Mouse (Mus musculus) intestine, embryonic 15.5 days (tissue): ENCODE results near the gene Fam19a5. TPM values are rescaled to one million over a fixed set of nuclear protein-coding genes. Genes with fewer than 3 reads are reported as not detected.
A peak's percentile ranks its signal among the peaks of the same experiment; 100 is the strongest.

Source experiments
- ATAC-seq: fragments of 200-750 bp; cut with Nextera tagmentation; 2 replicates; pipeline ENCODE4 v1.8.0; 2017; ENCODE audit warnings: moderate TSS enrichment, moderate library complexity
- H3K27ac ChIP-seq: fragments of 300-500 bp; sonication (generic); 2 replicates; pipeline ENCODE4 v1.5.1; 2015; ENCODE audit warnings: mild to moderate bottlenecking, inconsistent platforms
- H3K27me3 ChIP-seq: fragments of 300-500 bp; sonication (generic); replicated peaks from 2 replicates; pipeline ENCODE4 v1.6.1; 2015; ENCODE audit warnings: inconsistent platforms
- H3K36me3 ChIP-seq: fragments of 300-500 bp; sonication (generic); 2 replicates; pipeline ENCODE4 v1.6.1; 2015; ENCODE audit warnings: inconsistent platforms
- H3K4me1 ChIP-seq: fragments of 300-500 bp; sonication (generic); replicated peaks from 2 replicates; pipeline ENCODE4 v1.6.1; 2015; ENCODE audit warnings: inconsistent platforms
- H3K4me2 ChIP-seq: fragments of 300-500 bp; sonication (generic); replicated peaks from 2 replicates; pipeline ENCODE4 v1.6.1; 2015; ENCODE audit warnings: mild to moderate bottlenecking, inconsistent platforms
- H3K4me3 ChIP-seq: fragments of 300-500 bp; sonication (generic); replicated peaks from 2 replicates; pipeline ENCODE4 v1.5.1; 2015; ENCODE audit warnings: inconsistent platforms
- H3K9ac ChIP-seq: fragments of 300-500 bp; sonication (generic); 2 replicates; pipeline ENCODE4 v1.6.1; 2015; ENCODE audit warnings: inconsistent platforms
- H3K9me3 ChIP-seq: fragments of 300-500 bp; sonication (generic); 2 replicates; pipeline ENCODE4 v1.6.1; 2016; ENCODE audit warnings: inconsistent platforms
- WGBS: fragments of 180-500 bp; shearing (Covaris S2); methylation state at CpG from one replicate; pipeline ENCODE4 v1.1.7; 2015; 5-methylcytosine and 5-hydroxymethylcytosine counted together
- polyA plus RNA-seq: library from polyadenylated mRNA; unstranded; fragments of >200 nt; fragmentation: Nextera tagmentation; extraction: Ambion mirVana; gene quantifications from 2 replicates; pipeline ENCODE4 v1.2.1, GENCODE M21; 2015

The Fam19a5 gene
- polyA plus RNA-seq, 1 experiment from 2014 or later, result 2.4 TPM

DNA sequence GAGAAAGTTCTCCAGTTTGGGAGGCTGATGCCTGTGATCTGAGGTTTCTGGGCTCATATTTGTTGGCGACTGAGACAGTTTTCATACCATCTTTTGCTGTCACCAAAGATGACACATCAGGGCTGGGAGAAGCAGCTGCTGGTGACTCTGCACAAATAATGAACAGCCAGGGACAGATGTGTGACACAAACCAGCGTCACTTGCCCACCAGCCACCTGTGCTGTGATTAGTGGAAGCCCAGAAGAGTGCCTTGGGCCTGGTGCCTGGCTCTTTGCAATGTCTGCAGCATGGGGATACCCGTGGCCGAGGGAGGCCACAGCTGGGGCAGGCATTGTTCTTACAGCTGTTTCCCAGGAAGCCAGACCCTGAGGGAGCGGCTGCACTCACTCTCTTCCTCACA lies 173.0 kb downstream of the Fam19a5 start:
- Histone ChIP-seq H3K4me2 (no peak overlapping the region), H3K4me3 (no peak overlapping the region), H3K27ac (no peak overlapping the region), H3K4me1 (no peaks in the 10 kb centered on the region), H3K36me3 (no peaks in the 10 kb centered on the region), H3K27me3 (no peaks in the 10 kb centered on the region), H3K9me3 (no peaks in the 10 kb centered on the region), H3K9ac (no peak overlapping the region)
- WGBS, result 45% methylated on average over 5 of the region's 5 CpGs
- ATAC-seq, result no peak

DNA sequence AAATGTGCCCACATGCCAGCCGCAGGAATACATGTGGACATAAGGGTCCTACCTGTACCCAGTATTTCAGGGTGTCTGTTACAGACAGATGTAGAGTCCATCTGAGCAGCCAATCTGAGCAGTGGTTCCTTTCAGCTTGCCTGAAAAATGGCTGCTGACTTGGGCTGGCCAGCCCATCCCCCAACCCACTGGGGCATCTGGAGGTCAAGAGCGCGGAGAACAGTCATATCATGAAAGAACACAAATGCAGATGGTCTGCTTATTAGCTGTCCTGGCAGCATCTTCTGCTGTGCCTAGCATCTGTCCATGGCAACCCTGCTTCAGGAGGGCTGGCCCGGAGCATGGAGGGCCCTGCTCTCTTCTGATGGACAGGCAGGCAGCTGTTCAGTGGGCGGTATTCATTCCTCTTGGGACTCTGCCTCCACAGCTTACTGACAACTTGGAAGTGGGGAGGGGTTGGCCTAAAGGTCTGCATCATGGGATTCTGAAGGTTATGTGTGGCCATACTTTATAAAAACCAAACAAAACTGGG lies 179.4 kb downstream of the Fam19a5 start:
- Histone ChIP-seq H3K4me3 (no peak overlapping the region), H3K27me3 (no peaks in the 10 kb centered on the region), H3K4me1 (no peaks in the 10 kb centered on the region), H3K9me3 (no peaks in the 10 kb centered on the region), H3K36me3 (no peaks in the 10 kb centered on the region), H3K27ac (no peak overlapping the region), H3K4me2 (no peak overlapping the region), H3K9ac (no peak overlapping the region)
- whole genome bisulfite sequencing, result 73% methylated on average over 5 of the region's 5 CpGs
- ATAC-seq, result peak; percentile 62

DNA sequence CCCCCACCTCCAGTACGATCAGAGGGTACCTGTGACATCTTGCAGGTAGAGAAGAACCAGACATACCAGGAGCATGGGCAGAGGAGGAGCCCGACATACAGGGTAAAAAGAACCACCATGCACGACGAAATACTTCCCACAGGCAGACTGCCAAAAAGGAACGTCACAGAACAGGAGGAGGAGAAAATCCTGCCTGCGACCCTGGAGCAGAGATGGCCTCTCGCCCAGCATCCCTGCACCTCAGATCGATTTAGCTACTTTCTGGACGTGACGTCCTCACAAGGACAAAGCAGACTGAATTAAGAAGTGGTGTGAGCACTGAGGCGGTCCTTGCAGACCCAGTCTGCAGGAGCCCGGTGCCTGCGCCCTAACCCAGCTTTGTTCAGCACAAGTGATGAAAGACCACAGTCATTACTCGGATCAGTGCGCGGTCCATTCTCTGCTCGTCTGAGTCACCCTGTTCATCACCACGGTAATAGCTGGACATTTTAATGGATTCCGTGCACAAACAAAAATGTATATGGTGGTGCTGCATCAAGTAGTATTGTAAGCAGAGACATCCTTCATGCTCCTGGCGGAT lies 182.6 kb downstream of the Fam19a5 start:
- Histone ChIP-seq H3K36me3 (no peaks in the 10 kb centered on the region), H3K4me1 (no peaks in the 10 kb centered on the region), H3K9me3 (no peaks in the 10 kb centered on the region), H3K27me3 (no peaks in the 10 kb centered on the region), H3K9ac (no peak overlapping the region), H3K4me2 (no peak overlapping the region), H3K4me3 (no peak overlapping the region), H3K27ac (no peak overlapping the region)
- ATAC-seq, result no peak
- WGBS, result 70% methylated on average over 20 of the region's 20 CpGs

DNA sequence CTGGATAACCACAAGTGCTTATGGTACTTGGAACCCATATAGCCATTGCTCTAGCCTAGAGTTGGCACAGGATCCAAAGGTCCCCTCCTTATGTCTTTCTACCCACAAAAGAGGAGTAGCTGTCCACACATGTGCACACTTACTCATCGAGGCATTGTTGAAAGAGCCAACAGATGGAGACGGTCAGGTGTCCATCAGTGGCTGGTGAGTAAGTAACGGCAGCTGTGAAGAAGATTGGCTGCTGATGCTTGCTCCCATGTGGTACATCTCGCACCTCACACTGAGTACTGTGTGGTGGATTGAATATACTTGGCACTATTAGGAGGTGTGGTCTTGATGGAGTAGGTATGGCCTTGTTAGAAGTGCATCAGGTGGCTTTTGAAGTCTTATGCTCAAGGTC lies 192.2 kb downstream of the Fam19a5 start:
- Histone ChIP-seq H3K27me3 (no peaks in the 10 kb centered on the region), H3K27ac (no peak overlapping the region), H3K4me1 (no peaks in the 10 kb centered on the region), H3K4me3 (no peak overlapping the region), H3K9me3 (no peaks in the 10 kb centered on the region), H3K4me2 (no peak overlapping the region), H3K36me3 (no peaks in the 10 kb centered on the region), H3K9ac (no peak overlapping the region)
- WGBS, result 93% methylated on average over 4 of the region's 4 CpGs
- ATAC-seq, result no peak

DNA sequence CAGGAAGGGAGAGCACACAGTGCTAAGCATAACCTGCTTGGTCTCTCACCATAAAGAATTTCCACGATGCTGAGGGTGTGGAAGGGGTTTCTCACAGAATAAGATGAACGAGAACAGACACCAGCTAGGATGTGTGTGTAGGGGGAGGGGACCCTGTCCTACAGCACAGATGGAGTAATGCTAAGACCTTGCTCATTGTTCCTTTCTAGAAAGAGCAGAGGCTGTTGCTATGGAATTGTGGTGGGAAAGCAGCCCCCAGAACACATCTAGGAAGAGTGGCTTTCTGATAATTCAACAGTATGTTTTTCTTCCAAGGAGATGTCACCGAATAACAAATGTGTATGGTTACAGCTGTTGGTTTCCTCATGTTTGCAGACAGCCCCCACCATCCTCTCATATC lies 211.4 kb downstream of the Fam19a5 start:
- H3K27me3 ChIP-seq, result no peaks in the 10 kb centered on the region
- H3K27ac ChIP-seq, result no peak overlapping the region
- no peak overlapping the region for H3K4me2 ChIP-seq
- no peak overlapping the region for H3K9ac ChIP-seq
- WGBS, result 77% methylated on average over 3 of the region's 3 CpGs
- H3K36me3 ChIP-seq, result no peaks in the 10 kb centered on the region
- no peak overlapping the region for H3K4me3 ChIP-seq
- no peaks in the 10 kb centered on the region for H3K4me1 ChIP-seq
- no peaks in the 10 kb centered on the region for H3K9me3 ChIP-seq
- no peak for ATAC-seq

DNA sequence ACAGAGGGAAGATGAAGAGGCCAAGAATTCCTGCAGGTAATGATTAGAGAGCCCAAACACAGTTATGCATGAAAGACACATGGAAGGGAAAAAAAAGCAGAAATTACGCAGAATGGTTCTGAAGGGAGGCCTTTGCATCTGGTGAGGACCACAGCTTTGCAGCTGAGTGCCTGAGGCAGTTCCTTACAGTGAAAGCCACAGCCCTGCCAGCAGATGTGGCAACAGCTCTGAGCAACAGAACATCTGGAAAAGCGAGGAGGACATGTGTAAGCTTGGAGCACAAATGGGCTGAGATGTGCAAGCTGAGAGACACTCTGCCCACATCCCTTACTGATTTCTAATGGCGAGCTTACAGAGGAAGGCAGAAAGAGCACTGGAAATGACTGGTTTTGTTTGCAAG lies 221.8 kb downstream of the Fam19a5 start:
- Histone ChIP-seq H3K4me1 (no peaks in the 10 kb centered on the region), H3K9me3 (no peaks in the 10 kb centered on the region), H3K27me3 (no peaks in the 10 kb centered on the region), H3K4me3 (no peak overlapping the region), H3K36me3 (no peaks in the 10 kb centered on the region), H3K9ac (no peak overlapping the region), H3K4me2 (no peak overlapping the region), H3K27ac (no peak overlapping the region)
- ATAC-seq, result no peak
- WGBS, result 87% methylated on average over 3 of the region's 3 CpGs

DNA sequence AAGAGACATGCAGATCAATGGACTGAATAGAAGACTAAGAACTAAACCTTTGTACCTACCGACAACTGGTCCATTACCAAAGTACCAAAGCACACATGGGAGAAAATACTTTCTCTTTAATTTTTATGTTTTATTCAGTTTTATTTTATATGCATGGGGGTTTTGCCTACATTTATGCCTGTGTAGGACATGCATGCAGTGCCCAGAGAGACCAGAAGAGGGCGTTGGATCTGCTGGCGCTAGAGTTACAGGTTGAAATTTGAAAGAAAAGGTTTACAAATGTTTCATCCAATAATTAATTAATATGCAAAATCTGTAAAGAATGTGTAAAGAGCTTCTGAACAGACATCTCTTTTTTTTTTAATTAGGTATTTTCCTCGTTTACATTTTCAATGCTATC lies 229.9 kb downstream of the Fam19a5 start:
- Histone ChIP-seq H3K27me3 (no peaks in the 10 kb centered on the region), H3K9ac (no peak overlapping the region), H3K9me3 (no peaks in the 10 kb centered on the region), H3K4me3 (no peak overlapping the region), H3K4me1 (no peaks in the 10 kb centered on the region), H3K4me2 (no peak overlapping the region), H3K27ac (no peak overlapping the region), H3K36me3 (no peaks in the 10 kb centered on the region)
- WGBS, result 59% methylated on average over 4 of the region's 4 CpGs
- ATAC-seq, result no peak

GRCm38 (mm10) chr15:87783331-87783730 lies 239.2 kb downstream of the Fam19a5 start:
- H3K9ac ChIP-seq, result no peak overlapping the region
- H3K27ac ChIP-seq, result no peak overlapping the region
- H3K4me2 ChIP-seq, result no peak overlapping the region
- no peaks in the 10 kb centered on the region for H3K27me3 ChIP-seq
- no peak overlapping the region for H3K4me3 ChIP-seq
- H3K4me1 ChIP-seq, result no peaks in the 10 kb centered on the region
- H3K9me3 ChIP-seq, result no peaks in the 10 kb centered on the region
- no peaks in the 10 kb centered on the region for H3K36me3 ChIP-seq
- no peak for ATAC-seq
- 92% methylated on average over 2 of the region's 2 CpGs for WGBS

DNA sequence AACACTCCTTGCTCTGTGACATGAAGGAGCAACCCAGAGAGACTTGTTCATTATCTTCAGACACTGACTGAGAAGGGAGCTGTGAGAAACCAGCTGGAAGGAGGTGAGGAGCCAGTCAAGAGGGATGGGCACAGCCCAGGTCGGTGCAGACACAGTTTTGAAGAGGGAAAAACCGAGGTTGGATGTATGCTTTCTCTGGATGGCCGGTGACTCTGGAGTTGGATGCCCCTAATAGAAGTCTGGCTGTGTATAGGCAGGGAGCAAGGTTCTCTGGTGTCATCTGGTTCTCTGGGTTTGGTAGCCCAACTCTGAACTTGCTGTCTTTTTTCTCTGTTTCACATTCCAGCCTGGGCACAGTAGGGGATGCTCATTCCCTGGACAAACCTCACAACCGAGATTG lies 245.6 kb downstream of the Fam19a5 start:
- Histone ChIP-seq H3K27me3 (no peaks in the 10 kb centered on the region), H3K36me3 (no peaks in the 10 kb centered on the region), H3K27ac (no peak overlapping the region), H3K4me3 (no peak overlapping the region), H3K9ac (no peak overlapping the region), H3K4me1 (no peaks in the 10 kb centered on the region), H3K4me2 (no peak overlapping the region), H3K9me3 (no peaks in the 10 kb centered on the region)
- 81% methylated on average over 4 of the region's 4 CpGs for WGBS
- ATAC-seq, result no peak

DNA sequence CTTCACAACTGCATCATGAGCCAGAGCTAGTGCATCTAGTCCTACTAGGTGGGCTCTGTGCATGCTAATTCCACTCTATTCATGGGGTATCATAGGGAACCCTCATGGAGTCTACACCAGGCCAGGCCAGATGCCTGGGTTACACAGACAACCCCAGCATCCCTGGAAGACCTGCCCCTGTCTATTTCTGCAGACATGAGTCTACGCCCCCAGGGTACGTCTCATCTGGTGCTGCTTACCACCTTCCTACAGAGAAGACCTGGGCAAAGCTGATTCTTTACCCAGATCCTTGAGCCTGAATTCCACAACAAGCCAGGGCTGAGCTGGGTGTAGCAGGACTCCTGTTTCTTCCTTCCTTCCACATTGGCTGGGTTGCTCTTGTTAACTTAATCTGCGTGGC lies 249.6 kb downstream of the Fam19a5 start:
- no peak overlapping the region for H3K4me3 ChIP-seq
- no peaks in the 10 kb centered on the region for H3K9me3 ChIP-seq
- H3K27me3 ChIP-seq, result no peaks in the 10 kb centered on the region
- no peaks in the 10 kb centered on the region for H3K36me3 ChIP-seq
- no peak overlapping the region for H3K9ac ChIP-seq
- H3K27ac ChIP-seq, result no peak overlapping the region
- no peaks in the 10 kb centered on the region for H3K4me1 ChIP-seq
- H3K4me2 ChIP-seq, result no peak overlapping the region
- ATAC-seq, result no peak
- 79% methylated on average over 3 of the region's 3 CpGs for WGBS

DNA sequence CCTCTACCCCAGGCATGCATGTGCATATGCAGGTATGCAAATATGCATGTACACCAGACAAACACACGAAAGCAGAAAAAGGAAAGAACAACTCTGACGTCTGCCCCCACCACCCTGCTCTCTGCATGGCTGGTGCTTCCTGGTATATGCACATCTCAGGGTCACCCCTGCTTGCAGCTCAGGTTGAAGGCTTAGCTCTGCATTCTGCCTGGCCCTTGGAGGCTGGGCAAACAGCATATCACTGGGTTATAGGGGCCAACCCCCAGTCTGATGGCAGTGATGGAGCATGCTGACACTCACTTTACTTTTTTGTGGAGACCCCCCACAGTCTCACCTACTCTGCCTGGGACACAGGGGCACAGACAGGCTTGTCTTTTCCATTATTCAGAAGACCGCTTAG lies 252.5 kb downstream of the Fam19a5 start:
- no peaks in the 10 kb centered on the region for H3K9me3 ChIP-seq
- WGBS, result 72% methylated on average over 3 of the region's 3 CpGs
- H3K9ac ChIP-seq, result no peak overlapping the region
- H3K36me3 ChIP-seq, result no peaks in the 10 kb centered on the region
- H3K4me2 ChIP-seq, result no peak overlapping the region
- no peaks in the 10 kb centered on the region for H3K4me1 ChIP-seq
- no peak overlapping the region for H3K27ac ChIP-seq
- no peak for ATAC-seq
- H3K27me3 ChIP-seq, result no peaks in the 10 kb centered on the region
- no peak overlapping the region for H3K4me3 ChIP-seq
